Mouse (Mus musculus) small intestine, adult 2 months (tissue): Measurements from ENCODE around the gene Padi6.

Experiments used
- CTCF ChIP-seq: fragments of 200-500 bp; IDR thresholded peaks from 2 replicates; pipeline ENCODE4 v1.5.1; 2012; ENCODE audit warnings: low read depth, mild to moderate bottlenecking, control low read depth, inconsistent platforms, low read length, moderate library complexity, mixed read lengths; ENCODE audit not compliant: insufficient replicate concordance, insufficient read length; ENCODE audit errors: extremely low read depth
- POLR2A ChIP-seq: fragments of 200-500 bp; IDR thresholded peaks from 2 replicates; pipeline ENCODE4 v1.6.1; 2012; ENCODE audit warnings: low read depth, mild to moderate bottlenecking, control low read depth, inconsistent platforms, low read length, moderate library complexity

DNA sequence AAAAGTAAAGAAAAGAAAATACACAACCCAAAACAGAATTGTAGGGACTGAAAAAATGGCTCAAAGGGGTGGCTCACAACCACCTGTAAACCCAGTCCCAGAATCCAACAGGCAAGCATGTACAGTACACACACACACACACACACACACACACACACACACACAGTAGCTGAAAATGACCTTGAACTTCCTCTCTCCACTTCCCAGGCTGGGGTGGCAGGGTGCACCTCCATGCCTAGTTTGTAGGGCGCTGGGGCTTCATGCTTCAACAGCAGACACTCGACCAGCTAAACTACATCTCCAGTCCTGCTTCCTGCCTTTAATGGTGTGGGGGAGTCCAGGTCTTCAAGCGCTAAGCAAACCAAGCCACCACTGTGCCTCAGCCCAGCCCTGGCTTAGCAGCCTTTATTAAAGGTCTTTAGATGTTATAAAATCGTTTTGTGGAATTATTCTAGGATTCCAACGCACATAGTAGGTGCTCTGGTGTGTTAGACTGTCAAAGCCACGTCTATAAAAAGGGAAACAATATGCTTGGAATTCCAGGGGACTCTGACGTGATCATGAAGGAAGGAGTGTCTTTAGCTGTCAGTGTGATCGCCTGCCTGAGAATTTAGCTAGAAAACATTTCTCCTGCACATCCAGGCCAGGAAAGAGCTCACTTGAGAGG is 61.6 kb downstream of the Padi6 start:
- TF ChIP-seq POLR2A = no peak
- no peak for TF ChIP-seq CTCF
